Mouse (Mus musculus) heart, postnatal 0 days (tissue): Measurements from ENCODE around the gene Phospho2. TPM values are rescaled to one million over a fixed set of nuclear protein-coding genes. Genes with fewer than 3 reads are reported as not detected.
A peak's percentile ranks its signal among the peaks of the same experiment; 100 is the strongest.

Source experiments
- ATAC-seq: fragments of 200-750 bp; cut with Nextera tagmentation; 2 replicates; pipeline ENCODE4 v1.8.0; 2017; ENCODE audit warnings: low read depth, moderate number of reproducible peaks, moderate library complexity; ENCODE audit not compliant: insufficient read depth
- DNase-seq: peaks from one replicate; pipeline ENCODE4 v3.0.0-alpha.2; 2016; ENCODE audit warnings: low spot score
- H3K27ac ChIP-seq: fragments of 300-500 bp; sonication (generic); 2 replicates; pipeline ENCODE4 v1.5.1; 2014; ENCODE audit warnings: low read depth, mild to moderate bottlenecking
- H3K27me3 ChIP-seq: fragments of 300-500 bp; sonication (generic); 2 replicates; pipeline ENCODE4 v1.6.1; 2014; ENCODE audit warnings: low read length, mixed read lengths; ENCODE audit not compliant: control insufficient read depth, insufficient read depth
- H3K36me3 ChIP-seq: fragments of 300-500 bp; sonication (generic); replicated peaks from 2 replicates; pipeline ENCODE4 v1.6.1; 2014; ENCODE audit warnings: low read length, mixed read lengths; ENCODE audit not compliant: control insufficient read depth, insufficient read depth
- H3K4me1 ChIP-seq: fragments of 300-500 bp; sonication (generic); 2 replicates; pipeline ENCODE4 v1.6.1; 2014; ENCODE audit warnings: antibody characterized with exemption; ENCODE audit not compliant: control insufficient read depth, insufficient read depth
- H3K4me2 ChIP-seq: fragments of 300-500 bp; sonication (generic); 2 replicates; pipeline ENCODE4 v1.6.1; 2014; ENCODE audit warnings: low read depth, mild to moderate bottlenecking, low read length, moderate library complexity
- H3K4me3 ChIP-seq: fragments of 300-500 bp; sonication (generic); 2 replicates; pipeline ENCODE4 v1.5.1; 2014; ENCODE audit warnings: low read depth, low read length
- H3K9ac ChIP-seq: fragments of 300-500 bp; sonication (generic); replicated peaks from 2 replicates; pipeline ENCODE4 v1.6.1; 2014; ENCODE audit warnings: low read depth, low read length, mixed read lengths
- H3K9me3 ChIP-seq: fragments of 300-500 bp; sonication (generic); replicated peaks from 2 replicates; pipeline ENCODE4 v1.6.1; 2016; ENCODE audit warnings: low read length; ENCODE audit not compliant: control insufficient read depth
- CTCF ChIP-seq: IDR thresholded peaks from 2 replicates; pipeline ENCODE4 v1.5.1; 2016; ENCODE audit warnings: antibody characterized with exemption, control low read depth, low read depth
- EP300 ChIP-seq: IDR thresholded peaks from 2 replicates; pipeline ENCODE4 v1.6.1; 2016; ENCODE audit warnings: antibody characterized with exemption, low read depth
- WGBS: fragments of 180-500 bp; shearing (Covaris S2); extraction: QIAGEN DNeasy Blood & Tissue Kit; methylation state at CpG from one replicate; pipeline ENCODE4 v1.1.7; 2014; 5-methylcytosine and 5-hydroxymethylcytosine counted together
- polyA plus RNA-seq: library from polyadenylated mRNA; unstranded; fragments of >200 nt; fragmentation: Nextera tagmentation; extraction: Ambion mirVana; gene quantifications from 2 replicates; pipeline ENCODE4 v1.2.1, GENCODE M21; 2015
- total RNA-seq: library from RNA; depleted of rRNA; stranded (reverse); fragments of >200 nt; gene quantifications from 2 replicates; pipeline ENCODE4 v1.2.3, GENCODE M21; 2014; ENCODE audit warnings: low replicate concordance; rRNA removed

Gene Phospho2
- total and polyA plus RNA-seq, 2 experiments from 2014 or later, result 8.8 to 27.1 TPM

GRCm38 (mm10) chr2:69837996-69838395 lies 48.6 kb downstream of the Phospho2 start:
- Histone ChIP-seq H3K36me3 (peaks cover 38% of the 10 kb centered on the region), H3K4me3 (no peak overlapping the region), H3K4me1 (no peaks in the 10 kb centered on the region), H3K4me2 (no peak overlapping the region), H3K27me3 (no peaks in the 10 kb centered on the region), H3K27ac (no peak overlapping the region), H3K9me3 (no peaks in the 10 kb centered on the region), H3K9ac (no peak overlapping the region)
- ATAC-seq, result no peak
- DNase-seq, result no peak
- WGBS, result 43% methylated on average over 3 of the region's 3 CpGs
- TF ChIP-seq EP300 (no peak), CTCF (0 out of 2 replicates have a peak, but pooled peaks have one; percentile 3)

DNA sequence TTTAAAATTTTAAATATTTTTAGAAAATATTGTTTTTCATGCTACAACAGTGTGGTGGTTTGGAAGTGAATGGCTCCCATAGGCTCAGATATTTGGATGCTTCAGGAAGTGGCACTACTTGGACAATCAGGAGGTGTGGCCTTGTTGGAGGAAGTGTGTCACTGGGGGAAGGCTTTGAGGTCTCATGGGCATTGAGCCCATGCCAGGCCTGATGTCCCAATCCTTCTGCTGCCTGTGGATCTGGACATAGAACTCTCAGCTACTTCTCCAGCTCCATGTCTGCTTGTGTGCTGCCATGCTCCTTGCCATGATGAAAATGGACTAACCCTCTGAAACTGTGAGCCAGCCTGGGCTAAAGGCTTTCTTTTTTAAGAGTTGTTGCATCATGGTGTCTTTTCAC lies 49.3 kb downstream of the Phospho2 start:
- no peak for DNase-seq
- no peak for ATAC-seq
- no peak for TF ChIP-seq EP300
- no peak for TF ChIP-seq CTCF
- Histone ChIP-seq H3K27ac (no peak overlapping the region), H3K9ac (no peak overlapping the region), H3K36me3 (peaks cover 31% of the 10 kb centered on the region), H3K4me1 (no peaks in the 10 kb centered on the region), H3K9me3 (no peaks in the 10 kb centered on the region), H3K27me3 (no peaks in the 10 kb centered on the region), H3K4me3 (no peak overlapping the region), H3K4me2 (no peak overlapping the region)

- Histone ChIP-seq H3K9ac (no peak overlapping the region), H3K27me3 (no peaks in the 10 kb centered on the region), H3K9me3 (no peaks in the 10 kb centered on the region), H3K4me2 (no peak overlapping the region), H3K4me3 (no peak overlapping the region), H3K4me1 (no peaks in the 10 kb centered on the region), H3K27ac (no peak overlapping the region), H3K36me3 (peaks cover 16% of the 10 kb centered on the region)
- WGBS, result 39% methylated on average over 6 of the region's 6 CpGs
- no peak for ATAC-seq
- no peak for TF ChIP-seq CTCF
- TF ChIP-seq EP300, result no peak
- DNase-seq, result no peak
These were observed 50.8 kb downstream of the Phospho2 start for GRCm38 (mm10) chr2:69840261-69840660.

DNA sequence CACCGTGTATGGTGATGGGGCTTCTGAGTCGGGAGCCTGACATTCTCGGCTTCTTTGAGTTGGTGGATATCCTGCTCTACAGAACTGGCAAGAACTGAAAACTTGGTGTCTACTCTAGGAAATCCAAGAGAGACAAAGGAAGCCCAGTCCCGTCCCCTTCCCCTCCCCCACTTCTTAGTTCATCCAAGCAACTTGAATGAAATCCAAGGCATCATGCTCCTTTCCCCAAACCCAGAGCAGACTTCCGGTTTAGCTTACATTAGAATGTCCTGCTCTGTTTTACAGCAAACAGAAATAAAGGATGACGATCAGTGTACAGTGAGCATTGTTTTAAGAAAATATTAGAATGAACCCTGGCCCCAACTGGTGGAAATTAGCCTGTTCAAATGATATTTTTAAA lies 59.8 kb downstream of the Phospho2 start:
- Histone ChIP-seq H3K27ac (peak overlapping the region; percentile 78), H3K9ac (no peak overlapping the region), H3K36me3 (no peaks in the 10 kb centered on the region), H3K9me3 (no peaks in the 10 kb centered on the region), H3K4me1 (no peaks in the 10 kb centered on the region), H3K27me3 (no peaks in the 10 kb centered on the region), H3K4me2 (peak overlapping the region; percentile 13; the same call in 1 of the 2 replicates), H3K4me3 (no peak overlapping the region)
- ATAC-seq, result peak; percentile 36
- WGBS, result 49% methylated on average over 6 of the region's 6 CpGs
- TF ChIP-seq CTCF, result no peak
- no peak for TF ChIP-seq EP300
- peak; percentile 65 for DNase-seq

Other genes with a start within 250 kb of the Phospho2 start
- gene Lrp2, start 203.6 kb upstream of the Phospho2 start, total RNA-seq, result 1.8 and 3.2 TPM in 2 replicates
- 0.19 and 0.23 TPM in 2 replicates for gene Lrp2, start 203.6 kb upstream of the Phospho2 start, polyA plus RNA-seq
- gene Bbs5, start 142.5 kb upstream of the Phospho2 start, total RNA-seq, result 3.2 and 6.0 TPM in 2 replicates
- 8.6 and 10.4 TPM in 2 replicates for gene Bbs5, start 142.5 kb upstream of the Phospho2 start, polyA plus RNA-seq
- gene Klhl41, start 119.5 kb upstream of the Phospho2 start, total RNA-seq, result 26.5 and 42.0 TPM in 2 replicates
- 35.4 and 36.9 TPM in 2 replicates for gene Klhl41, start 119.5 kb upstream of the Phospho2 start, polyA plus RNA-seq
- 22.5 and 40.3 TPM in 2 replicates for gene Fastkd1, start 76.1 kb upstream of the Phospho2 start, total RNA-seq
- gene Fastkd1, start 76.1 kb upstream of the Phospho2 start, polyA plus RNA-seq, result 18.7 and 18.9 TPM in 2 replicates
- gene Ppig, start 67.1 kb upstream of the Phospho2 start, total RNA-seq, result 3.6 and 19.9 TPM in 2 replicates
- 87.8 and 91.6 TPM in 2 replicates for gene Ppig, start 67.1 kb upstream of the Phospho2 start, polyA plus RNA-seq
- not detected in 2 replicates for gene Ccdc173, start within 50 bp of the Phospho2 start, total RNA-seq
- 1.2 and 1.6 TPM in 2 replicates for gene Ccdc173, start within 50 bp of the Phospho2 start, polyA plus RNA-seq
- 69.9 and 129 TPM in 2 replicates for gene Klhl23, start 32.3 kb downstream of the Phospho2 start, total RNA-seq
- 33.9 and 43.0 TPM in 2 replicates for gene Klhl23, start 32.3 kb downstream of the Phospho2 start, polyA plus RNA-seq
- 31.0 and 31.9 TPM in 2 replicates for gene Ssb, start 71.9 kb downstream of the Phospho2 start, total RNA-seq
- gene Ssb, start 71.9 kb downstream of the Phospho2 start, polyA plus RNA-seq, result 157 and 172 TPM in 2 replicates
- gene Mettl5, start 96.0 kb downstream of the Phospho2 start, total RNA-seq, result 7.0 and 13.1 TPM in 2 replicates
- gene Mettl5, start 96.0 kb downstream of the Phospho2 start, polyA plus RNA-seq, result 43.3 and 45.7 TPM in 2 replicates
- 42.6 and 55.0 TPM in 2 replicates for gene Ubr3, start 107.6 kb downstream of the Phospho2 start, total RNA-seq
- 9.6 and 12.9 TPM in 2 replicates for gene Ubr3, start 107.6 kb downstream of the Phospho2 start, polyA plus RNA-seq
- 0.04 and 0.58 TPM in 2 replicates for gene Myo3b, start 249.5 kb downstream of the Phospho2 start, total RNA-seq
- 0.15 and 0.19 TPM in 2 replicates for gene Myo3b, start 249.5 kb downstream of the Phospho2 start, polyA plus RNA-seq